Mouse (Mus musculus): ENCODE measurements around the gene Myog.
"Not testable (repeated sequence)": the region's sequence is repeated elsewhere in the genome, so short reads cannot be mapped to it uniquely, and the experiment has no call there.

Myog gene

DNA sequence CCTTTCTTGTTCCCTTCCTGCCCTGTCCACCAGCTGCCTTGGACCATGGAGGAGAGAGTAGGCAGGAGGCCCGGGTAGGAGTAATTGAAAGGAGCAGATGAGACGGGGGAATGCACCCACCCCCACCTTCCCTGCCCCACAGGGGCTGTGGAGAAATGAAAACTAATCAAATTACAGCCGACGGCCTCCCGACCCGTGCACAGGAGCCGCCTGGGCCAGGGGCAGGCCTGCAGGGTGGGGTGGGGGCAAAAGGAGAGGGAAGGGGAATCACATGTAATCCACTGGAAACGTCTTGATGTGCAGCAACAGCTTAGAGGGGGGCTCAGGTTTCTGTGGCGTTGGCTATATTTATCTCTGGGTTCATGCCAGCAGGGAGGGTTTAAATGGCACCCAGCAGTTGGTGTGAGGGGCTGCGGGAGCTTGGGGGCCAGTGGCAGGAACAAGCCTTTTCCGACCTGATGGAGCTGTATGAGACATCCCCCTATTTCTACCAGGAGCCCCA is at the start of gene Myog:
Myog (plus strand) TSS at position 392 of the 502 bp plus-strand sequence.
- DNase-seq (ENCODE audit: low spot score), result no peak

DNA sequence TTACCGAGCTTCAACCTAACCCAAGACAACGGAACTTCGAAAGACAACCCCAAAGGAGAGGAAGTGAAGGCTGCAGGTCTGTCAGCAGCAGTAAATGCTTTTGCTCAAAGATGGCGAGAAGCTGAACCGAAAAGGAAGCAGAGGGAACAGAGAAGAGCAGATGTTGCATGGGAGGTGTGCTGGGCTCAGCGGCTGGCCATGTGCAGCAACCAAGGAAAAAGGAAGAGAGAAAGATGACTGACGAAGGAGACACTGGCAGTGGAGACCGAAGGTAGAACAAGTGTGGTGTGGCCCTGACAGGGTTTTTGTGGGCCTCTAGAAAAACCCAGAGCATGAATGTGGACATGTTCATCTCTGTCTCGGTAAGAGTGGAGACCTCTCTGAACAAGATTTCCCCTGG is 49.1 kb upstream of the Myog start:
- DNase-seq (ENCODE audit: low spot score), result no peak

DNA sequence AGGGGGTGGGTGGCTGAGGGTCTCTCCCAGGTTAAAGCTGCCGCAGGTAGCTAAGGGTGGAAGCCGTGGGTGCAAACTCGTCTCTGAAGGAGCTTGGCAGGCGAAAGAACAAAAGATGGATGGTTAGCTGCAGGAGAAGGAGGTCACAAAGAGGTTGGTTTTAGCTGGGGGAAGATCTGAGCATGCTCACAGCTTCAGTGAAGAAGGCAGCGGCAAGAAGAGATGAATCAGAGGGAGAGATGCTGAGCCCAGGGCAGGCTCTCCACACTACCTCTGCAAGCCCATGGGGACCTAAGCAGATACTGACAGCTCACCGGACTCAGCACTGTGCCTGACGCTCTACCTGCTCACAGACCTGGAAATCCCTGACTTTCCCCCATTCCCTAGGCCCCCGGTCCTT is 48.5 kb upstream of the Myog start:
- no peak for DNase-seq (ENCODE audit: low spot score)

DNA sequence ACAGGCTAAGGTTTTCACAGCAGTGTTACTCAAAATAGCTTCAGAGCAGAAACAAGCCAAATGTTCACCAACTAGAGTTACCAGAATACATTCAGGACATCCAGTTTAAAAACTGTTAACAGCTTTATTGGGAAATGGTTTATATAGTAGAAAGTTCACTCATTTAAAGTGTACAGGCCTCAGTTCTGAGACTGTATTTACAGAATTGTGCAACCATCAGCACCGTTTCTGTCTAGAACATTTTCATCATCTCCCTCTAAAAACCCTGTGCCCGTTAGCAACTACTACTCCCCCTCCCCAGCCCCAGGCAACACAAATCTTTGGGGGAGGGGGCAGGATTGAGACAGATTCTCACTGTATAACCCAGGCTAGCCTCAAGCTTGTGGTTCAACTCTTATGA is 47.5 kb upstream of the Myog start:
- no peak for DNase-seq (ENCODE audit: low spot score)

DNA sequence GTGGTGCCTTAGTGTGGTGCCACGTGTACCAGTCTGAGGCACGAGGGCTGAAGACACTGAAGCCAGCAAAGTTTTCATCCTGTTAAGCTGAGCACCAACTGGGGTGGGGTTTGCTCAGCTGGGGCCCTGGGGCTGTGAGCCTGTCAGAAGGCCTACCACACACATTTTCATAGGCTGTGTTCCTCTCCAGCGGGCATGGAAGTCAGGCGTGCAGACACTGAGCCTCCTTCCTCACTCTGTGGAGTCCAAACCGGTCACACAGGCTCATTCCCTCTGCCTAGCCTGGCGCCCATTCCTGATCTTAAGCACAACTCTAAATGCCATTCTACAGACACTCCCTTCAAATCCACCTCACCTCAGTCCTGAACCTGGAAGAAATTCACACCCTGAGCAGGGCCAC is 46.3 kb upstream of the Myog start:
- DNase-seq (ENCODE audit: low spot score), result no peak

DNA sequence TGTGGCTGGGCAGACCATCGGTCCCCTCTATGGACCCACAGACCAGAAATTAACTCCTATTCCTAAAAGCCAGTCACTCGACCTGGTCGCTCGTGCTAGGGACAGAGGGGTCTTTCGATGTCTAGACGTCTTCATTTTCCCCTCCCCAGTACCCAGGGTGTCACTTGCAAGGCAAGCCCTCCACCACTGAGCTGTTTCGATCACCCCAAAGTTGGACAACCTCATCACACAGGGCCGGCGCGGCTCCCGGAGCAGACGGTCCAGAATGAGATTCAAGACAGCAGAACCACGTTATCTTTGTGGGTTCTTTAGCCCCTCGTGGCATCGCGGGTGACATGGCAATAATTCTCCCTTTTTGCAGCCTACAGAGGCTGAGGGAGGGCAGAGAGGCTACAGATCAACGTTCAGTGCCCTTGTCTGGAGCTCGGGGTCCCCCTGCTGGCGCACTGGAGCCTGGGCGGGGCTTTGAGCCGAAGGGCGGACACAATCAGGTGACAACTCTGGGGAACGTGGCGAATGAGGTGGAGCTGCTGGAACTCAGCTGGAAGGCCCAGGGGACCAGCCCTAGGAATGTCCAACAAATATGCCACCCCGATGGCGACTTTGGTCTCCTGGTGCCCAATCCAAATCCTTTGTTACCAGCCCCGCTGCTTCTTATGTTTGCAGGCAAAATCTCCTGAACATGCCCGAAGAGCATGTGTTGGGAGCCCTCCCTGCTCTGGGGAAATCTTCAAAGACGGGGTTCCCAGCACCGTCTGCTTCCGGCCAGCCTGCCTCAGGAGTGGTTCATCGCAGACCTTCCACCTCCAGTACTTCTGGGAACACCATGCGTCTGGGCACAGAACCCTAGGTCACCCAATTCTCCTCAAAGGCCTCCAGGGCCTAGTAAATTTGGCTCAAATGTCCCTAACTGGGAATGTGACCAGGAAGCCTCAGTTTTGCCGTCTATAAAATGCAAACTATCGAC is 45.6 kb upstream of the Myog start:
- DNase-seq (ENCODE audit: low spot score), result peak; percentile 38

DNA sequence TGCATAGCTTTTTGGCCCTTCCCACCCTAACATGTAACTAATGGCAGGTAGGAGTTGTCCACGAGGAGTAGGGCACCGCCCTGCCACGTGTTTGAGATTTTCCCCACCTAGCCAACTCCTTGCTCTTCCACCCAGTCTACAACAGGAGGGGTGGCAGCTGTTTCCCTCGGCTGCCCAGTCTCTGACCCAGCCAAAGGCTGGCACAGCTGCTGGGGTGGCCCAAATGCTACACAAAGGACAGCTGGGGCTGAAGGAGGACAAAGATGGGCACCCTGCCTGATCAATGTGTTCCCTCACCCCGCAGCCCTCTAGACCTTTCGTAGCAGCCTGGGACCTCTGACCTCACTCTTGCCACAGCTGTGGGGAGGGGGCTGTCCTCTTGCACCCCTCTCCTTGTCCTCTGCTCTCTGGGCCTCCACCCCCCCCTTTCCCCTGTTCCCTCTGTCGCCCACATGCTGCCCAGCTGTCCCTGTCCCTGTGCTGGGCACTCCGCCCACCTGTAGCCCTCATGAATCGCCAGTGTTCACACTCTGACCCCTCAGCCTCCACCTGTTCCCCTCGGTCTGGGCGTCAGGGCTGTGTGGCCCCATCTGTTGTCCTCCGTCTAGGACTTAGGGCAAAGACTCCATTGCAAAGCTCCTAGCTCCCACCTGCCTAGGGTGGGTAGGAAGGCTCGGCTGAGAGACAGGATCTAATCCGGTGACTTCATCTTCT is 44.6 kb upstream of the Myog start:
- DNase-seq (ENCODE audit: low spot score), result no peak

DNA sequence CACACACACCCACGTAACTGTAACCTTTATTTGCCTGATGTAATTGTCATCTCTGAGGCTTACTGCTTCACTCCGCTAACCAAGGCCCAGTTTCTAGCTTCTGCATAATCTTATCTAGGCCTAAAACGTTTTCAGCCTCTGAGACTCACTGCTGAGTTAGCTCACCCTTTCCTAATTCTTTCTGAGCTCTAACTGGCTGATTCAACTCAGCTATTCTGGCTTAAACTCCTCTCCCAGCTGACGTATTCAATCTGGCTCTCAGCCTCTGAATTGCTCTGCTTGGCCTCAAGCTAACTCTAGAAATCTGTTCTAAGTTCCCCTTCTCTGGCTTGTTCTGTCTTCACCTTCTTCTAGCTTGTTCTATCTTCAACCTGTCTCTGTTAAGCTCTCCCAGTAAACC is 43.2 kb upstream of the Myog start:
- DNase-seq (ENCODE audit: low spot score), result no peak

DNA sequence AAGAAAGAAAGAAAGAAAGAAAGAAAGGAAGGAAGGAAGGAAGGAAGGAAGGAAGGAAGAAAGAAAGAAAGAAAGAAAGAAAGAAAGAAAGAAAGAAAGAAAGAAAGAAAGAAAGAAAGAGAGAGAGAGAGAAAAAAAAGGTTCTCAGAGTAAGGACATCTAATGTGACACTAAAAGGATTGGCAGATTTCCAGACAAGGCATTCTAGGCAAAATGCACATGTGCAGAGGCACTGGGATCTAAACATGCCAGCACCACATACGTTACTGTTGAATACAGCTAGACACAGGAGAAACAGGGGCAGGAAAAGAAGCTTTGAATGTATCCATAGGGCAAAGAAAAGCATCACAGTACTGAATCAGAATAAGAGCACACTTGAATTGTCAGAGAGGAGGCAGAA is 40.1 kb upstream of the Myog start:
- not testable (repeated sequence) for DNase-seq (ENCODE audit: low spot score)

DNA sequence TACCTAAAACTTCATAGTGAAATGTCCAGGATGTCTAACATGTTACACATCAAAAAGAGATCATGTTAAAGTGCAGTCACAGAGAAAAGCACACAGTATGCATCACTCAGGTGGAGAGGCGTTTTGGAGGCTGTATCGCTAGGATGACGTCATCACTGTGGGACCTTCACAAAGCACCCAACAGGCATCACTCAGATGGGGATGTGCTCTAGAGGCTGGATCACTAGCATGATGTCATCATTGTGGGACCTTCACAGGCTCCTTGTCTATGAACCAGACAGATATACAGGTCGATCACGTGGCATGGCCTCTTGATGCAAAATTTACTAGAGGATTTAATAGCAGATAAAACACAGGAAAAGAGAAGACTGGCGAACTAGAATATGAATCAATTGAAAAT is 25.4 kb upstream of the Myog start:
- DNase-seq (ENCODE audit: low spot score), result no peak

DNA sequence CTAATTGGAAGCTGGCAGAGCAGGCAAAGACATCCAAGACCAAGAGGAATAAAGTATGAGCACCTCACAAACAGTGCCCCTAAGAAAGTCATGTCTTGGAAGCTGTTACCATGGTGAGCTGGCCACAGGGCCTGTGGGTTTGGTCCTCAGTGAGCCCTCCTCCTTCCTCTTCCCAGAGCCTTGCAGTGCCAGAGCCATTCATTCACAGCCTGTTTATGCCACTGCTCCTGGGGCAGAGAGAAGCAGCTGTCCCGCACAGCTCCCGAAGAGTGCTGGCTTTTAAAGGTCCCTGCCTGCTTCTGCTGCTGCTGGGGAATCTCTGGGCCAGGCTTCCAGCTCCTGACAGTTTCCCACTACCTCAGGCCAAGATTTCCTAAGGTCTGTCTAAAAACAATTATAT is 24.0 kb upstream of the Myog start:
- DNase-seq (ENCODE audit: low spot score), result no peak

DNA sequence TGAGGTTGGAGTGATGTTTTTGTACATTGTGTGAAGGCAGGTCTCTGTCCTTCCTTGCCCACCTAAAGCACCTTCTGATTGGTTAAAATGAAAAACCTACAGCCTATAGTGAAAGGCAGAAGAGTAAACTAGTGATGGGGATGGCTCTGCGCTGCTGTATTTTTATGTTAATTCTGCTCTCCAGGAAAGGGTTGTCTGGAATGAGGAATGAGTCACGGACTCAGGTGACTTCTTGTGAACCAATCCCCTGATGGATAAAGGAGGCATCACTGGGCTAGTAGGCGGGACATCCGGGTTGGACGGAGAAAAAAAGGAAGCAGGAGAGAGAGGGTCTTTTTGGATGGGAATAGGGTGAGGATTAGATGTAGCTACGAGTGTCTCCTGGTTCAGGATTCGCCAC is 19.8 kb upstream of the Myog start:
- DNase-seq (ENCODE audit: low spot score), result no peak

DNA sequence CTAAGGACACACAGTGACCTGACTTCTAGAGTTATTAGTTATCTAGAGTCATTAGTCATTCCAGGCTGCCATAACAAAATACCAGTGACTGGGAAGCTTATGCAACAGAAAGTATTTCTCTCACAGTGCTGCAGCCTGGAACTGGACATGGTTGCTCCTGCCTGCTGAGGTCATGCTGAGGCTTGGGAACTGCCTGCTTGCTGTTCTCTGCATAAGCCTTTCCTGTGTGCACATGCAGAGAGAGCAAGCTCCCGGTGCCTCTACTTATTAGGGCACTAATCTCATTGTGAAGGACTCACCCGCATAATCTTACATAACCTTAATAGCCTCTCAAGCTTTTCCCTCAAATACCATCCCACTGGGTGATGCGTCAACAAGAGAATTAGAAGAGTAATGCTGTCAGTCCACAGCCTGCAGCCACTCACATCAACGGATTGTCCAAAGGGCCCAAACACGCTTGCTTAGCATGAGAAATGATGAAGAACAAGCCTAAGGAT is 17.0 kb upstream of the Myog start:
- DNase-seq (ENCODE audit: low spot score), result no peak

DNA sequence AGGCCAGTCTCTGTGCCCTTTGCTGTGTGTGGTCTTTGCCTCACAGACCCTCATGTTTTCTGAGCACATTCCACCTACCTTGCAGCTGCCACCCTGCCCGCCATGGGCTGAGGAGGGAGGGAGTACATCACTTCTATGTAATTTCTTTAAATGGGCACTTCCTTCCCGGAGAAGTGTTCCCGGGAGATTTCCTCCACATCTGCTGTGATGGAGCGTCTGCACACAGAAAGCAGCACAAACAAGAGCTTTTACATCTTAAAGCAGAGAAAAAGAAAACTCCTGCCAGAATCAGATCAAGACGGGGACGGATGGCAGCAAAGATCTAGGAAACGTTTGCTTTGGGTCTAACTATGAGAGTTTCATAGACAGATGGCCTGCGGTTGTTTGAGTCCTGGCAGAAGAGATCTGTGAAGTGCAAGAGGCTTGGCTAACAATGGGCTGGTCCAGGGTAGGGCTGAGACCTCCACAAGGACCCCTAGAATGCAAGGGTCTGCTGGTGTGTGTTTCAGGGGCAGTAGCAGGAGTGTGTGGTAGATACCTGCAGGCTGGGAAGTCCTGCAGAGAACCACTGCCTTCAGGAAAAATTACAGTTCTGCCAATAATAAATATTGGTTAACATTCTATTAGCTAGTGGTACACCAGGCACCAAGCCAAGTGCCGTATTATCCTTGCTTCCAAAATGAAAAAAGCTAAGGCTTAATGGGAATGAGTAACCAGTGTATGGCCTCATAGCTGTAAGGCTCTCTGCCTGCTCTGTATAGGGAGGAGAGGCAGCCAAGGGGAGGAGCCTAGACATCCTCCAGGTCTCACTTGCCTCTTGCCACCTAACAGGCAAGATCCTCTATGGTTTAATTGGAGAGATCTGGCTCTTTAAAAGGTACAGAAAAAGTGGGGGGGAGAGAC is 16.0 kb upstream of the Myog start:
- no peak for DNase-seq (ENCODE audit: low spot score)

DNA sequence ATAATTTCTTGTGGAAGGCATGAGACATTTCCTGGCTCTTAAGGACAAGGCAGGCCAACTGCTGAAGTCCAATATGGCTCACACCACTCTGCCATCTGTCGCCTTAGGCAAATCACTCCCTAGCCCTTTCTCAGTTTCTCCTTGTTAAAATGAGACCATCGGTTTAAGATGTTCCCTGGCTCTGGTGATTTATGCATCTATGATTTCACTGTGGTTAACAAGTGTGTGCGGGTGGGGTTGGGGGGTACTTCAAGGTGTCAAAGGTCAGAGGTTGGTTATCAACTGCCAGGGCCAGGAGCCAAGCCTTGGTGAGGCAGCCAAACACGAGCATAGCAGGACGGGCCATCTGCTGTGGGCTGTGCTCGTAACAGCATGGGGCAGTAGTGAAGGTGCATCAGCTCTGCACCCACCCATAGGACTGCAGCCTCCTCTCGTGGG is 15.3 kb upstream of the Myog start:
- no peak for DNase-seq (ENCODE audit: low spot score)

DNA sequence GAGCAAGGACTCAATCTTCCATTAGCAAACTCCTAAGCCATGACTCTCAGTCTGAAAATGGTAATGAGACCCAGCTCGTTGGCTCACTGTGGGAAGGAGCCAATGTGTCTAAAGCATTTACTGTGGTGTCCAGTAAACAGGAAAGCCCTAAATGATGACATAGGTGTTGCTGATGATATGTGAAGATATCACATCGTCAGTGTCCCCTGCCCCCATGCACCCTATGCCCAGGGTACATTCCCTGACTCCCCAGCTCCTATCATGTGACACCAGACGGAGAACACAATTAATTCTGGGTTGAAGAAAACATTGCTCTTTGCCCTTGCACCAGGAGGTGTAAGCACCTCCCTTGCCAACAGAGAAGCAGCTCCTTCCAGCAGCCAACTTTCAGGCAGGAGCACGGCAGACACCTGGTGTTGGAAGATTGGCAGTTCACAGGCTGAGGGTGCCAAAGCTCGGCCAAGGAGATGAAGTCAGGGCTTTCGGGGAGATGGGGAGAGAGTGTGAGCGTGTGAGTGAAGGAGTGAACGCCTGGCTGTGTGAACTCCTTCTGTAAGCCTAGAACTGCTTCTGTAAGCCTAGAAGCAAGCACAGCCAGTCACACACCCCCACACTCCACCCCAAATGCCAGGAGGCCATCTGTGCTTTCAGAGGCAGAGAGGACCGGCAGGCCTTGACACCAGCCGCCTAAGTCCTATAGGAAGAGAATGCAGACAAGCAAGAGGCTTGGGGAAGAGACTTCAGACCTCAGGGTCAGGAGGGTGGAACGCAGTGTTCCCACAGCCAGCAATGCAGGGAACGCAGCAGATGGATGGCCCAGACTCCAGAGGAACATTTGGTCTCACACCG is 13.9 kb upstream of the Myog start:
- DNase-seq (ENCODE audit: low spot score), result no peak

DNA sequence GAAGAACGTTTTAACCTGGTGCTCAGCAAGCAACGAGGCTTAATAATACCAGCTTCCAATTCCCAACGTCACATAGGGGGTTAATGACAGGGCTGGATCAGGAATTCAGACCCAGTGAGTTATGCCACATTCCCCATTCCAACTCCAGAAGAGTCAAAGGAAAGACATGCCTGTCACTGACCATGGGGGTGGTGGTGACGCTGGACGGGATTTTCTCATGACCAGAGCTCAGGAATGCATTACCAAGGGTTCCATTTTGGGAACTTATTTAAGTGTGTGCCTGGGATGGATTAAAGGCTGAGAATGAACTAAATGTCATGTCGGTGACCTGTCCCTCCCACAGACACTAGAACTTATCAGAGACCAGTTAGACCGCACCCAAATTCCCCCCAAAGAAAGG is 13.0 kb upstream of the Myog start:
- no peak for DNase-seq (ENCODE audit: low spot score)

DNA sequence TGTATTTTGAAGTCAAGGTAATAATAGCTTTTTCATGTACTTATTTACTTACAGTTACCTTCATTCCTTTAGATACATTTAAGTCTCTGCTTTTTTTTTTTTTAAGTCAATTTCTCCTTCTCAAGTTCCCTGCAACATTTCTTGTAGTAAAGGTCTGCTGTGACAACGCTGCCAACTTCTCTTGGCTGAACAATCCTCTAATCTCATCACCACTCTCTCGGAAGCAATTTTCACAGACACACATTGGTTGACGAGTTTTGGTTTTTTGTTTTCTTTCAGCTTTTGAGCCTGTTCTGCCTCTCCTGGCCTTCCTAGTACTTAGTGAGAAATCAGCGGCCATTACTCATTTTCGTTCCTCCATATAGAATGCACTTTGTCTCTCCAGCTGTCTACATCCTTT is 9.6 kb upstream of the Myog start:
- no peak for DNase-seq (ENCODE audit: low spot score)

DNA sequence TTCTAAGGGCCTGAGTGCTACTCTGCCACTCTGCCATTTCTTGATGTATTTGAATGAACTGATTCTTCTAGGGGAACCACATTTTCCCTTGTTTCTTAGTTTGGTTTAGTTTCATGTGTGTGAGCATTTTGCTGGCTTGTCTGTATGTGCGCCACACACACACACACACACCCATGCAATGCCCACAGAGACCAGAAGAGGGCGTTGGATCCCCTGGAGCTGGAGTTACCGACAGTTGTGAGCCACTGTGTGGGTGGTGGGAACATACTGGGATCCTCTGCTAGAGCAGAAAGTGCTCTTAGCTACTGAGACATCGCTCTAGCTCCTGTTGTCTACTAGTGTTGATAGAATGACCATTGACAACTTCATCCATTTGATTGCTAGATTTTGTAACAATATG is 8.2 kb upstream of the Myog start:
- DNase-seq (ENCODE audit: low spot score), result no peak

DNA sequence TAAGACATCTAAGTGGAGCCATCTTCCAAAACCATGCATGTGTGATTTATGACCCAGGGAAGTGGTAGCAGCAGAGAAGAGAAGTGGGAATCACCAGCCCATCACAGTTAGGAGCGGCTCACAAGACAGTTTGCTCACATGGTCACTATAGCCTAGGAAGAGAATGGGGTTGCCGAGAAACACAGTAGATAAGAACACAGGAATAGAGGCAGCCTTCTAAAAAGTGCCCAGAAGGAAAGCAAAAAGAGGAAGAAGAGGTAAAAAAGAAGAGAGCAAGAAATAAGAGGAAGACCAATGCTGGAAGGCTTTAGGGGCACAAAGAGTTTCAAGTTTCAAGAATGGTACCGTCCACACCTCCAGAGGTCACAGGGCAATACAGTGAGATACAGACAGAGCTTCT is 7.4 kb upstream of the Myog start:
- DNase-seq (ENCODE audit: low spot score), result no peak

DNA sequence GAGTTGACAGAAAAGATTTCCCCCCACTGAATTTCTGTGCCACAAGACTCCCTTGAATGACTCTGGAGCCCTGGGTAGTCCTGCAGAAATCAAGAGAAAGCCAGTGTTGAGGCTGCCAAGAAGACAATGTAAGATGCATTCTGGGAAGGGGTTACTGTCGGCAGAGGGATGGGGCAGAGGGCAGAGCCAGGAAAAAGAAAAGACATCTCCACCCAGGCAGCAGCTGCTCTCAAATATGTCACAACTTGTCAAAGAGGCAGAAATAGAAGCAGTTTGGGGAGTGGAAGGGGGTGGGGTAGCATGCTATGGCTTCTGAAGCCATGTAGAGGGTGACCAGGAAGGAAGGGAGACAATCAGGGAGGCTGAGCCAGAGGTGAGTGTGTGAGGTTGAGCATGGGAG is 6.7 kb upstream of the Myog start:
- no peak for DNase-seq (ENCODE audit: low spot score)
